Mouse (Mus musculus) adrenal gland, postnatal 10 days (tissue): ENCODE data around the gene Zbtb34. TPM values are rescaled to one million over a fixed set of nuclear protein-coding genes. Genes with fewer than 3 reads are reported as not detected.
A peak's percentile ranks its signal among the peaks of the same experiment; 100 is the strongest.

ENCODE experiments used
- DNase-seq: peaks from one replicate; pipeline ENCODE4 v3.0.0; 2021; ENCODE audit warnings: mixed read lengths
- long read RNA-seq, 2 experiments: library from polyadenylated mRNA; stranded (forward); transcript quantifications; one replicate each; pipeline ENCODE4 v2.0.0; 2021
- total RNA-seq, 2 experiments: library from RNA; stranded (reverse); gene quantifications; 2 replicates each; pipeline ENCODE4 v1.2.3; 2021

The Zbtb34 gene
- 10 to 100 TPM; 20.0 to 21.5 TPM for total RNA-seq
- long read RNA-seq, experiment 1, full-length matches to known transcripts, result 3 of 4 reads
- long read RNA-seq, experiment 1, partial matches to known transcripts, result 0 of 4 reads
- long read RNA-seq, experiment 1, other reads (novel, unspliced or antisense), result 1 of 4 reads
- long read RNA-seq, experiment 2, partial matches to known transcripts, result 0 of 1 reads
- long read RNA-seq, experiment 2, other reads (novel, unspliced or antisense), result 0 of 1 reads

GRCm38 (mm10) chr2:33430771-33431699 lies at the start of gene Zbtb34:
Gene Zbtb34 (minus strand): TSS chr2:33431324.
- DNase-seq, result peak; percentile 80

GRCm38 (mm10) chr2:33477961-33478755 lies 47.0 kb upstream of the Zbtb34 start:
- DNase-seq, result no peak

GRCm38 (mm10) chr2:33475961-33476360 lies 44.8 kb upstream of the Zbtb34 start:
- no peak for DNase-seq

- DNase-seq, result peak; percentile 96
Measured at GRCm38 (mm10) chr2:33468466-33469097, 37.5 kb upstream of the Zbtb34 start, which contains the start of gene Zbtb43. Gene Zbtb43 (minus strand): TSS chr2:33468559.

- DNase-seq, result peak; percentile 50
Measured at GRCm38 (mm10) chr2:33467546-33468465, 36.7 kb upstream of the Zbtb34 start.

GRCm38 (mm10) chr2:33465966-33466365 lies 34.8 kb upstream of the Zbtb34 start:
- peak; percentile 47 for DNase-seq

- no peak for DNase-seq
Measured at GRCm38 (mm10) chr2:33465215-33465614, 34.1 kb upstream of the Zbtb34 start.

GRCm38 (mm10) chr2:33462066-33462465 lies 30.9 kb upstream of the Zbtb34 start:
- DNase-seq, result no peak

GRCm38 (mm10) chr2:33461066-33461465 lies 29.9 kb upstream of the Zbtb34 start:
- DNase-seq, result no peak

- DNase-seq, result no peak
Measured at GRCm38 (mm10) chr2:33459660-33460059, 28.5 kb upstream of the Zbtb34 start.

- no peak for DNase-seq
Measured at GRCm38 (mm10) chr2:33456696-33457095, 25.6 kb upstream of the Zbtb34 start.

- no peak for DNase-seq
Measured at GRCm38 (mm10) chr2:33456242-33456641, 25.1 kb upstream of the Zbtb34 start.

GRCm38 (mm10) chr2:33455350-33455749 lies 24.2 kb upstream of the Zbtb34 start:
- no peak for DNase-seq

- peak; percentile 45 for DNase-seq
Measured at GRCm38 (mm10) chr2:33454816-33455215, 23.7 kb upstream of the Zbtb34 start.

- DNase-seq, result no peak
Measured at GRCm38 (mm10) chr2:33453476-33453875, 22.4 kb upstream of the Zbtb34 start.

GRCm38 (mm10) chr2:33452721-33453120 lies 21.6 kb upstream of the Zbtb34 start:
- DNase-seq, result no peak

GRCm38 (mm10) chr2:33452140-33452539 lies 21.0 kb upstream of the Zbtb34 start:
- DNase-seq, result peak; percentile 71

- peak; percentile 49 for DNase-seq
Measured at GRCm38 (mm10) chr2:33451038-33451978, 20.2 kb upstream of the Zbtb34 start.

- DNase-seq, result no peak
Measured at GRCm38 (mm10) chr2:33449119-33449873, 18.2 kb upstream of the Zbtb34 start.
